Mouse (Mus musculus) megakaryocyte, embryonic 14.5 days (primary cell): ENCODE data around the gene Slc39a8.

Source experiments
- FLI1 ChIP-seq: IDR thresholded peaks from 2 replicates; pipeline ENCODE4 v1.6.1; 2012; ENCODE audit warnings: low read length, inconsistent platforms, mixed read lengths
- GATA1 ChIP-seq: IDR thresholded peaks from 3 replicates; pipeline ENCODE4 v1.6.1; 2012; ENCODE audit warnings: mixed read lengths, low read length, inconsistent platforms, borderline replicate concordance

DNA sequence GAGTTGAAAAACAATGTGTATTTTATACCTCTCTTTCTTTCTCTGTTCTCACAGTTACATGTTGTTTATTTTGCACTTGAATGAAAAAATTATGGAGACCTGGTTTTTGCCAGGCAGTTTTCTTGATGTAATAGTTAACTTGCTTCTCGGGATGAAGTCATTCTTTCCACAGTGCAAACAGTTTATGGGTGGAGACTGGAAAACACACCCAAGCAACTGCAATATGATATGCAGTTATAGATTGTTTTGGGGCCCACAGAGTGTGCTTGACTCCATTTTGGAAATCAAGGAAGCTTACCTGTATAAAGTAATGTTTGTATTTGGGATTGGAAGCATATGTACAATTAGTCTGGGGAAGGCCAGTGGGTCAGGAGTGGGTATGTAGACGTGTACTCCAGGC lies 112.4 kb downstream of the Slc39a8 start:
- no peak for TF ChIP-seq GATA1
- no peak for TF ChIP-seq FLI1
